Mouse (Mus musculus) testis, adult 2 months (tissue): Measurements from ENCODE around the gene Inpp5f.

Experiments used
- CTCF ChIP-seq: fragments of 200-500 bp; IDR thresholded peaks from 2 replicates; pipeline ENCODE4 v1.5.1; 2012; ENCODE audit warnings: low read depth, mild to moderate bottlenecking, inconsistent platforms, low read length, moderate library complexity; ENCODE audit not compliant: control insufficient read depth, insufficient read depth, insufficient replicate concordance
- POLR2A ChIP-seq: fragments of 200-500 bp; IDR thresholded peaks from 2 replicates; pipeline ENCODE4 v1.6.1; 2012; ENCODE audit warnings: low read depth, mild to moderate bottlenecking, inconsistent platforms, low read length, moderate library complexity; ENCODE audit not compliant: control insufficient read depth

DNA sequence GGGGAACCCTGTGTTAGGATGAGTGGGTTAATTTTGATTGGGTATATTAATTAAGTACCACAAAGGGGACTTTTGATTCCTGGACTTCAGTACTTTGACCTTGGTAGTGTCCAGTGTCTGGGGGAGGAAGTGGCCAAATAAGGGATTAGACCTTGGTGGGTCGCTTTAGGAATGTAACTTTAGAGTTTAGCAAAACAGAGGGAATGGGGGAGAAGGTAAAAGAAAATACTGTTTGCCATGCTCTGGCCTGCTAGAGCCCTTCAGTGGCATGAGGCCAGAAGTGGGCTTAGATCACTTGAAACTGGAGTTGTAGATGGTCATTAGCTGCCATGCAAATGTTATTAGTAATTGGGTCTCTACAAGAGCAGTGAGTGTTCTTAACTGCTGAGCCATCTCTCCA is 45.8 kb downstream of the Inpp5f start:
- TF ChIP-seq POLR2A = no peak
- TF ChIP-seq CTCF = no peak
